9 mouse cellular contexts compared by ENCODE assay signal in genomic region chr10:81190236-81190911, GRCm38 (mm10). TPM values are rescaled to one million over a fixed set of nuclear protein-coding genes. Genes with fewer than 3 reads are reported as not detected.
DNase-seq lines count a peak whose midpoint lies in the region; ATAC-seq lines count a peak whose summit lies in the region.
"Had no signal": no experiment of that assay in that cellular context is flagged by ENCODE, and none has a peak within 500 bp of the region (broad histone marks: within the 10 kb centered on the region; RNA-seq: fewer than 3 reads in every experiment).

No protein-coding gene starts in this region.

- peaks cover 19% of the 10 kb centered on the region for H3K27me3 ChIP-seq in megakaryocyte, embryonic 14.5 days (replicated peaks)

- H3K4me3 ChIP-seq in megakaryocyte, embryonic 14.5 days (replicated peaks), result peak overlapping the region; percentile 15
- H3K4me3 ChIP-seq: midbrain, embryonic 12.5 days had no signal

- peaks cover 5% of the 10 kb centered on the region for H3K9me3 ChIP-seq in megakaryocyte, embryonic 14.5 days
- H3K9me3 ChIP-seq: midbrain, embryonic 12.5 days had no signal

- DNase-seq in cerebellum, adult 11-12 months, result peak; percentile 62
- no peak for DNase-seq in cerebellum, postnatal 4 days (ENCODE audit: low spot score in 2 of 2)
- DNase-seq in induced T-regulatory cell, adult 2 months (ENCODE audit: low read depth), result peak; percentile 66
- DNase-seq in retina, embryonic 14.5 days (ENCODE audit: low spot score), result peak; percentile 45
- no peak for DNase-seq in layer of hippocampus, adult 9-10 months (ENCODE audit: low spot score)
- DNase-seq in spleen, postnatal 14 days (ENCODE audit: low spot score in 2 of 2), result no peak

- ATAC-seq in megakaryocyte, adult 5-6 weeks (ENCODE audit: poor library complexity, severe bottlenecking), result no peak

- H3K36me3 ChIP-seq in megakaryocyte, embryonic 14.5 days (replicated peaks; ENCODE audit: low read length), result peaks cover 56% of the 10 kb centered on the region

- peaks cover 65% of the 10 kb centered on the region for H3K4me1 ChIP-seq in megakaryocyte, embryonic 14.5 days

RNA-seq across cellular contexts. Expression of gene 4930442H23Rik, which starts 6.7 kb away (rescaled TPM):
- not detected in 2 replicates for polyA plus RNA-seq in megakaryocyte, embryonic 14.5 days (2012; ENCODE audit: insufficient read depth, low replicate concordance)
- not detected in 2 replicates for total RNA-seq in megakaryocyte, adult 5-6 weeks (2015)
- total RNA-seq in megakaryocyte, adult 5-6 weeks (2017), result not detected in 2 replicates
- polyA plus RNA-seq: midbrain, embryonic 12.5 days had no signal

RNA-seq across cellular contexts. Expression of gene Dapk3, which starts 7.6 kb away (rescaled TPM):
- polyA plus RNA-seq in megakaryocyte, embryonic 14.5 days (2012; ENCODE audit: insufficient read depth, low replicate concordance), result 168 TPM in 2 replicates
- total RNA-seq in megakaryocyte, adult 5-6 weeks (2015), result 9.8 and 12.7 TPM in 2 replicates
- total RNA-seq in megakaryocyte, adult 5-6 weeks (2017), result 27.5 and 36.6 TPM in 2 replicates

RNA-seq across cellular contexts. Expression of gene Nmrk2, which starts 11.5 kb away (rescaled TPM):
- not detected in 2 replicates for polyA plus RNA-seq in megakaryocyte, embryonic 14.5 days (2012; ENCODE audit: insufficient read depth, low replicate concordance)
- not detected in 2 replicates for total RNA-seq in megakaryocyte, adult 5-6 weeks (2015)
- total RNA-seq in megakaryocyte, adult 5-6 weeks (2017), result not detected in 2 replicates
- polyA plus RNA-seq: midbrain, embryonic 12.5 days had no signal

RNA-seq across cellular contexts. Expression of gene Eef2, which starts 13.9 kb away (rescaled TPM):
- polyA plus RNA-seq in megakaryocyte, embryonic 14.5 days (2012; ENCODE audit: insufficient read depth, low replicate concordance), result 439 and 1,295 TPM in 2 replicates
- 394 and 408 TPM in 2 replicates for total RNA-seq in megakaryocyte, adult 5-6 weeks (2015)
- total RNA-seq in megakaryocyte, adult 5-6 weeks (2017), result 983 and 1,066 TPM in 2 replicates

RNA-seq across cellular contexts. Expression of gene Pias4, which starts 22.7 kb away (rescaled TPM):
- 95.2 and 184 TPM in 2 replicates for polyA plus RNA-seq in megakaryocyte, embryonic 14.5 days (2012; ENCODE audit: insufficient read depth, low replicate concordance)
- total RNA-seq in megakaryocyte, adult 5-6 weeks (2015), result 10.1 and 13.7 TPM in 2 replicates
- total RNA-seq in megakaryocyte, adult 5-6 weeks (2017), result 12.9 and 13.3 TPM in 2 replicates

Comparison
In these comparisons a context has a peak if more than half of its experiments do, and no peak if none do; other contexts are left out.
1. DNase-seq: peak in cerebellum, adult 11-12 months (single experiment), induced T-regulatory cell, adult 2 months (single experiment) and retina, embryonic 14.5 days (single experiment); none in cerebellum, postnatal 4 days (0 of 2), layer of hippocampus, adult 9-10 months (single experiment) and spleen, postnatal 14 days (0 of 2).